Mouse (Mus musculus): ENCODE measurements around the gene Tbp. TPM values are rescaled to one million over a fixed set of nuclear protein-coding genes. Genes with fewer than 3 reads are reported as not detected.

Tbp gene
- polyA plus RNA-seq, 1 experiment: 18.3 TPM

- TF ChIP-seq CTCF (IDR thresholded peaks at IDR 0.05; ENCODE audit: control insufficient read depth, insufficient read depth, insufficient read length) (peak; percentile 82), USF1 (IDR thresholded peaks at IDR 0.05; ENCODE audit: low read depth) (no peak)
- Histone ChIP-seq H3K36me3 (ENCODE audit: control insufficient read depth, insufficient read depth) (peaks cover 23% of the 10 kb centered on the region), H3K79me3 (ENCODE audit: low read depth) (no peaks in the 10 kb centered on the region), H3ac (ENCODE audit: control insufficient read depth, insufficient read length, low read depth) (no peak overlapping the region), H3K79me2 (ENCODE audit: control insufficient read depth, insufficient read depth) (no peaks in the 10 kb centered on the region), H3K4me3 (ENCODE audit: insufficient read depth, poor library complexity, severe bottlenecking) (no peak overlapping the region), H3K27me3 (ENCODE audit: control insufficient read depth, insufficient read depth, insufficient read length) (no peaks in the 10 kb centered on the region)
Observed at GRCm38 (mm10) chr17:15467669-15468068, 32.0 kb upstream of the Tbp start.

GRCm38 (mm10) chr17:15472671-15473070 is 27.0 kb upstream of the Tbp start:
- no peak overlapping the region for H3ac ChIP-seq (ENCODE audit: control insufficient read depth, insufficient read length, low read depth)
- no peak for TF ChIP-seq USF1 (IDR thresholded peaks at IDR 0.05; ENCODE audit: low read depth)
- TF ChIP-seq MAX (IDR thresholded peaks at IDR 0.05): no peak
- no peak for TF ChIP-seq MYOD1 (IDR thresholded peaks at IDR 0.05; ENCODE audit: control insufficient read depth, insufficient read length, low read depth)
- TF ChIP-seq CEBPB (IDR thresholded peaks at IDR 0.05; ENCODE audit: low read depth): no peak
- no peak for TF ChIP-seq FOSL1 (IDR thresholded peaks at IDR 0.05; ENCODE audit: insufficient read depth, low read length, poor library complexity, severe bottlenecking)
- no peak for TF ChIP-seq CTCF (IDR thresholded peaks at IDR 0.05; ENCODE audit: control insufficient read depth, insufficient read depth, insufficient read length)
- no peak for TF ChIP-seq MYOG (IDR thresholded peaks at IDR 0.05; ENCODE audit: control insufficient read depth, extremely low read depth, insufficient read length)
- H3K4me3 ChIP-seq (ENCODE audit: insufficient read depth, poor library complexity, severe bottlenecking): no peak overlapping the region
- no peaks in the 10 kb centered on the region for H3K27me3 ChIP-seq (ENCODE audit: control insufficient read depth, insufficient read depth, insufficient read length)
- no peaks in the 10 kb centered on the region for H3K79me3 ChIP-seq (ENCODE audit: low read depth)
- H3K36me3 ChIP-seq (ENCODE audit: control insufficient read depth, insufficient read depth): peaks cover 68% of the 10 kb centered on the region
- no peaks in the 10 kb centered on the region for H3K79me2 ChIP-seq (ENCODE audit: control insufficient read depth, insufficient read depth)

- peaks cover 53% of the 10 kb centered on the region for H3K36me3 ChIP-seq (ENCODE audit: control insufficient read depth, insufficient read depth)
- no peak for TF ChIP-seq CEBPB (IDR thresholded peaks at IDR 0.05; ENCODE audit: low read depth)
- no peak for TF ChIP-seq MYOG (IDR thresholded peaks at IDR 0.05; ENCODE audit: control insufficient read depth, extremely low read depth, insufficient read length)
- TF ChIP-seq FOSL1 (IDR thresholded peaks at IDR 0.05; ENCODE audit: insufficient read depth, low read length, poor library complexity, severe bottlenecking): no peak
- no peak for TF ChIP-seq CTCF (IDR thresholded peaks at IDR 0.05; ENCODE audit: control insufficient read depth, insufficient read depth, insufficient read length)
Observed at GRCm38 (mm10) chr17:15490542-15490941, 9.1 kb upstream of the Tbp start.

GRCm38 (mm10) chr17:15497882-15498752 is 1.6 kb upstream of the Tbp start:
- H3K79me3 ChIP-seq (ENCODE audit: low read depth): peaks cover 78% of the 10 kb centered on the region
- H3K79me2 ChIP-seq (ENCODE audit: control insufficient read depth, insufficient read depth): peaks cover 84% of the 10 kb centered on the region
- H3K27me3 ChIP-seq (ENCODE audit: control insufficient read depth, insufficient read depth, insufficient read length): no peaks in the 10 kb centered on the region
- H3K4me3 ChIP-seq (ENCODE audit: insufficient read depth, poor library complexity, severe bottlenecking): peak overlapping the region; percentile 91
- H3ac ChIP-seq (ENCODE audit: control insufficient read depth, insufficient read length, low read depth): peak overlapping the region; percentile 98
- TF ChIP-seq CEBPB (IDR thresholded peaks at IDR 0.05; ENCODE audit: low read depth): no peak
- peak; percentile 26 for TF ChIP-seq MAX (IDR thresholded peaks at IDR 0.05)
- no peak for TF ChIP-seq USF1 (IDR thresholded peaks at IDR 0.05; ENCODE audit: low read depth)
- no peak for TF ChIP-seq CTCF (IDR thresholded peaks at IDR 0.05; ENCODE audit: control insufficient read depth, insufficient read depth, insufficient read length)
- H3K36me3 ChIP-seq (ENCODE audit: control insufficient read depth, insufficient read depth): peaks cover 34% of the 10 kb centered on the region

More at GRCm38 (mm10) chr17:15490542-15490941, 9.1 kb upstream of the Tbp start:
- no peak overlapping the region for H3ac ChIP-seq (ENCODE audit: control insufficient read depth, insufficient read length, low read depth)
- H3K79me2 ChIP-seq (ENCODE audit: control insufficient read depth, insufficient read depth): peaks cover 49% of the 10 kb centered on the region
- H3K4me3 ChIP-seq (ENCODE audit: insufficient read depth, poor library complexity, severe bottlenecking): no peak overlapping the region
- H3K79me3 ChIP-seq (ENCODE audit: low read depth): peaks cover 31% of the 10 kb centered on the region
- H3K27me3 ChIP-seq (ENCODE audit: control insufficient read depth, insufficient read depth, insufficient read length): no peaks in the 10 kb centered on the region

- Histone ChIP-seq H3K79me2 (ENCODE audit: control insufficient read depth, insufficient read depth) (peaks cover 84% of the 10 kb centered on the region), H3ac (ENCODE audit: control insufficient read depth, insufficient read length, low read depth) (peak overlapping the region; percentile 36), H3K4me3 (ENCODE audit: insufficient read depth, poor library complexity, severe bottlenecking) (peak overlapping the region; percentile 91), H3K79me3 (ENCODE audit: low read depth) (peaks cover 73% of the 10 kb centered on the region), H3K27me3 (ENCODE audit: control insufficient read depth, insufficient read depth, insufficient read length) (no peaks in the 10 kb centered on the region), H3K36me3 (ENCODE audit: control insufficient read depth, insufficient read depth) (peaks cover 33% of the 10 kb centered on the region)
- TF ChIP-seq CTCF (IDR thresholded peaks at IDR 0.05; ENCODE audit: control insufficient read depth, insufficient read depth, insufficient read length): no peak
- TF ChIP-seq MYOG (IDR thresholded peaks at IDR 0.05; ENCODE audit: control insufficient read depth, extremely low read depth, insufficient read length): no peak
- no peak for TF ChIP-seq MAX (IDR thresholded peaks at IDR 0.05)
- no peak for TF ChIP-seq MYOD1 (IDR thresholded peaks at IDR 0.05; ENCODE audit: control insufficient read depth, insufficient read length, low read depth)
- no peak for TF ChIP-seq CEBPB (IDR thresholded peaks at IDR 0.05; ENCODE audit: low read depth)
- TF ChIP-seq FOSL1 (IDR thresholded peaks at IDR 0.05; ENCODE audit: insufficient read depth, low read length, poor library complexity, severe bottlenecking): no peak
- no peak for TF ChIP-seq USF1 (IDR thresholded peaks at IDR 0.05; ENCODE audit: low read depth)
Observed at GRCm38 (mm10) chr17:15498753-15499113, 955 bp upstream of the Tbp start.

DNA sequence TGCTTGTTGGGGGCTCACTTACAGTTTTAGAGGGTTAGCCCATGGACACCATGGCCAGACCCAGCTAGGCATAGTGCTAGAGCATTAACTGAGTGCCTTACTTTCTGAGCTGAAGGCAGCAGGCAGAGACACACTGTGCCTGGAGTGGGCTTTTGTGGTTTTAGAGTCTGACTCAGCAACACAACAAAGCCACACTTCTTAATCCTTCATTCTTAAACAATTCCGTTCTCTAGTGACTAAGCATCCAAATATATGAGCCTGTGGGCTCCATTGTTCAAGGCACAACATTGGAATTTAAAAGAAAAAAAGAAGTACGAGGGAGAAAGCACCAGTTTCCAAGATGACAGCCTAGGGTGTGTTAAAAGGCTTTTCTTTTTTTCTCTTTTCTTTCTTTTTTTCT is 11.0 kb downstream of the Tbp start:
- Histone ChIP-seq H3K79me2 (ENCODE audit: control insufficient read depth, insufficient read depth) (peaks cover 37% of the 10 kb centered on the region), H3K27me3 (ENCODE audit: control insufficient read depth, insufficient read depth, insufficient read length) (no peaks in the 10 kb centered on the region), H3K4me3 (ENCODE audit: insufficient read depth, poor library complexity, severe bottlenecking) (no peak overlapping the region), H3K79me3 (ENCODE audit: low read depth) (peaks cover 17% of the 10 kb centered on the region), H3ac (ENCODE audit: control insufficient read depth, insufficient read length, low read depth) (no peak overlapping the region), H3K36me3 (ENCODE audit: control insufficient read depth, insufficient read depth) (peaks cover 87% of the 10 kb centered on the region)
- TF ChIP-seq FOSL1 (IDR thresholded peaks at IDR 0.05; ENCODE audit: insufficient read depth, low read length, poor library complexity, severe bottlenecking) (peak; percentile 68), MAX (IDR thresholded peaks at IDR 0.05) (peak; percentile 54), CEBPB (IDR thresholded peaks at IDR 0.05; ENCODE audit: low read depth) (no peak)

Data from C2C12 (cell line).